In genomic region chr12:102516151-102516550, GRCm38 (mm10) we compare ENCODE assay signal across 33 mouse cellular contexts. TPM values are rescaled to one million over a fixed set of nuclear protein-coding genes. Genes with fewer than 3 reads are reported as not detected.
"Had no signal": no experiment of that assay in that cellular context is flagged by ENCODE, and none has a peak within 500 bp of the region (broad histone marks: within the 10 kb centered on the region; RNA-seq: fewer than 3 reads in every experiment).

No protein-coding gene starts in this region.

- DNase-seq: left cerebral cortex, postnatal 4 days; liver; liver, embryonic 13.5 days; liver, postnatal 0 days; lung, adult 18-20 months; lung, adult 2 months; lung, embryonic 14.5 days; lung, postnatal 10 days; lung, postnatal 14 days; lung, postnatal 36 days; lung, postnatal 4 days; midbrain, embryonic 14.5 days had no signal

- ATAC-seq: liver, embryonic 12.5 days; liver, postnatal 0 days; lung, postnatal 0 days; midbrain, embryonic 13.5 days; midbrain, embryonic 15.5 days; midbrain, embryonic 16.5 days had no signal

- H3K4me3 ChIP-seq: limb, embryonic 10.5 days; limb, embryonic 12.5 days; limb, embryonic 13.5 days; limb, embryonic 15.5 days; liver, embryonic 12.5 days; liver, embryonic 13.5 days; liver, embryonic 15.5 days; lung, embryonic 15.5 days; midbrain, embryonic 10.5 days; midbrain, embryonic 12.5 days; midbrain, embryonic 13.5 days; midbrain, embryonic 15.5 days; myocyte; neural tube, embryonic 12.5 days had no signal

- H3K9me3 ChIP-seq: limb, embryonic 10.5 days; limb, embryonic 12.5 days; limb, embryonic 13.5 days; limb, embryonic 15.5 days; liver, embryonic 12.5 days; liver, embryonic 13.5 days; liver, embryonic 15.5 days; lung, embryonic 15.5 days; midbrain, embryonic 10.5 days; midbrain, embryonic 12.5 days; midbrain, embryonic 13.5 days; midbrain, embryonic 15.5 days; neural tube, embryonic 12.5 days had no signal

- H3K27me3 ChIP-seq: limb, embryonic 13.5 days; limb, embryonic 15.5 days; liver, embryonic 12.5 days; liver, embryonic 13.5 days; liver, embryonic 15.5 days; lung, embryonic 15.5 days; midbrain, embryonic 12.5 days; midbrain, embryonic 13.5 days; midbrain, embryonic 15.5 days; neural tube, embryonic 12.5 days had no signal

- H3K9ac ChIP-seq: limb, embryonic 12.5 days; limb, embryonic 13.5 days; limb, embryonic 15.5 days; liver, embryonic 12.5 days; liver, embryonic 13.5 days; liver, embryonic 14.5 days; liver, embryonic 15.5 days; liver, postnatal 0 days; lung, embryonic 14.5 days; lung, embryonic 15.5 days; midbrain, embryonic 12.5 days; midbrain, embryonic 13.5 days; midbrain, embryonic 15.5 days; neural tube, embryonic 12.5 days had no signal

- H3K4me1 ChIP-seq: limb, embryonic 12.5 days; liver, embryonic 12.5 days; liver, embryonic 13.5 days; liver, embryonic 15.5 days; lung, embryonic 15.5 days; neural tube, embryonic 12.5 days had no signal

- H3K36me3 ChIP-seq: limb, embryonic 10.5 days; limb, embryonic 12.5 days; limb, embryonic 13.5 days; limb, embryonic 15.5 days; liver, embryonic 12.5 days; liver, embryonic 13.5 days; liver, embryonic 15.5 days; lung, embryonic 15.5 days; midbrain, embryonic 10.5 days; midbrain, embryonic 12.5 days; midbrain, embryonic 13.5 days; midbrain, embryonic 15.5 days; neural tube, embryonic 12.5 days had no signal

- H3K27ac ChIP-seq: limb, embryonic 10.5 days; limb, embryonic 12.5 days; limb, embryonic 13.5 days; limb, embryonic 15.5 days; liver, embryonic 12.5 days; liver, embryonic 13.5 days; liver, embryonic 14.5 days; liver, embryonic 15.5 days; lung, embryonic 15.5 days; macrophage; midbrain, embryonic 10.5 days; midbrain, embryonic 12.5 days; midbrain, embryonic 13.5 days; midbrain, embryonic 15.5 days; neural tube, embryonic 12.5 days had no signal

RNA-seq across cellular contexts. Expression of gene Chga, which starts 38.6 kb away (rescaled TPM):
- total RNA-seq: liver, adult 2 months; megakaryocyte progenitor cell, adult 5-6 weeks; megakaryocyte-erythroid progenitor cell, adult 5-6 weeks; monocyte, adult 5-6 weeks had no signal
- polyA plus RNA-seq: liver, adult 2 months; macrophage; myocyte had no signal
